Mouse (Mus musculus) midbrain, embryonic 12.5 days (tissue): ENCODE data around the gene Pou4f2. TPM values are rescaled to one million over a fixed set of nuclear protein-coding genes. Genes with fewer than 3 reads are reported as not detected.

Source experiments
- ATAC-seq: fragments of 200-750 bp; cut with Nextera tagmentation; 2 replicates; pipeline ENCODE4 v1.8.0; 2017; ENCODE audit warnings: low read depth, moderate TSS enrichment, moderate library complexity; ENCODE audit not compliant: low FRiP score
- H3K27ac ChIP-seq: fragments of 300-500 bp; sonication (generic); replicated peaks from 2 replicates; pipeline ENCODE4 v1.5.1; 2016; ENCODE audit warnings: mild to moderate bottlenecking
- H3K27me3 ChIP-seq: fragments of 300-500 bp; sonication (generic); 2 replicates; pipeline ENCODE4 v1.6.1; 2016; ENCODE audit warnings: mild to moderate bottlenecking
- H3K36me3 ChIP-seq: fragments of 300-500 bp; sonication (generic); 2 replicates; pipeline ENCODE4 v1.6.1; 2016
- H3K4me1 ChIP-seq: fragments of 300-500 bp; sonication (generic); 2 replicates; pipeline ENCODE4 v1.6.1; 2016
- H3K4me2 ChIP-seq: fragments of 300-500 bp; sonication (generic); replicated peaks from 2 replicates; pipeline ENCODE4 v1.6.1; 2016; ENCODE audit warnings: mild to moderate bottlenecking, moderate library complexity
- H3K4me3 ChIP-seq: fragments of 300-500 bp; sonication (generic); 2 replicates; pipeline ENCODE4 v1.5.1; 2016; ENCODE audit warnings: mild to moderate bottlenecking
- H3K9ac ChIP-seq: fragments of 300-500 bp; sonication (generic); replicated peaks from 2 replicates; pipeline ENCODE4 v1.6.1; 2016; ENCODE audit warnings: mild to moderate bottlenecking, moderate library complexity
- H3K9me3 ChIP-seq: fragments of 300-500 bp; sonication (generic); 2 replicates; pipeline ENCODE4 v1.6.1; 2016; ENCODE audit warnings: mild to moderate bottlenecking
- WGBS: fragments of 180-500 bp; shearing (Covaris S2); methylation state at CpG from one replicate; pipeline ENCODE4 v1.1.7; 2016; 5-methylcytosine and 5-hydroxymethylcytosine counted together
- polyA plus RNA-seq: library from polyadenylated mRNA; unstranded; fragments of >200 nt; fragmentation: Nextera tagmentation; extraction: Ambion mirVana; gene quantifications from 2 replicates; pipeline ENCODE4 v1.2.1, GENCODE M21; 2016

Pou4f2 gene
- polyA plus RNA-seq = 3.8 and 4.0 TPM in 2 replicates

GRCm38 (mm10) chr8:78436071-78436651 is at the start of gene Pou4f2:
Gene Pou4f2 (minus strand): TSS chr8:78436645.
- WGBS = under 1% methylated on average over 51 of the region's 54 CpGs
- Histone ChIP-seq H3K27me3 (peaks cover 84% of the 10 kb centered on the region), H3K4me1 (peaks cover 35% of the 10 kb centered on the region), H3K4me2 (peak within 1 kb of the TSS; percentile 78), H3K9ac (peak within 1 kb of the TSS; percentile 49), H3K4me3 (peak within 1 kb of the TSS; percentile 50), H3K27ac (peak within 1 kb of the TSS; percentile 63), H3K36me3 (no peaks in the 10 kb centered on the region), H3K9me3 (no peaks in the 10 kb centered on the region)
- peak; percentile 70 for ATAC-seq

- no peak overlapping the region for H3K4me3 ChIP-seq
- H3K36me3 ChIP-seq = no peaks in the 10 kb centered on the region
- 66% methylated on average over 6 of the region's 6 CpGs for WGBS
- no peaks in the 10 kb centered on the region for H3K27me3 ChIP-seq
- no peak overlapping the region for H3K27ac ChIP-seq
- H3K4me1 ChIP-seq = no peaks in the 10 kb centered on the region
- H3K9ac ChIP-seq = no peak overlapping the region
- no peaks in the 10 kb centered on the region for H3K9me3 ChIP-seq
- ATAC-seq = no peak
- no peak overlapping the region for H3K4me2 ChIP-seq
Observed at GRCm38 (mm10) chr8:78477051-78477829, 40.8 kb upstream of the Pou4f2 start.

DNA sequence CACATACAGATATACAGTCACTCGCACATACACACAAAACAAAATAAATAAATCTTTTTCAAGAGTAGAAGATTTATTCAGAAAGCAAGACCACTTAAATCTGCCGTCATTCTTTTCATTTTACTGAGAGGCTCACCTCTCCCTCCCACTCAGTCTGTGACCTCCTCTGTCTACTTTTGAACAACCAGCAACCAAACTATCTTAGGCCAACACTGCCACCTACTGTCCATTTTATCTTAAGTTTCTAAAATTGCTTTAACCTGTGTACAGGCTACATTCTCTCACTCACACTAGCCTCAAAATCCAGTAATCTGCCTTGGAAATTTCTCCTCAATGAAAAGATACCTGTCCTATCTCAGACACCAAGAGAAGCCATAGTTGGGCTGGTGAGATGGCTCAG is 31.4 kb upstream of the Pou4f2 start:
- H3K4me1 ChIP-seq = no peaks in the 10 kb centered on the region
- H3K36me3 ChIP-seq = no peaks in the 10 kb centered on the region
- H3K27ac ChIP-seq = no peak overlapping the region
- no peak overlapping the region for H3K4me3 ChIP-seq
- H3K4me2 ChIP-seq = no peak overlapping the region
- WGBS = 90% methylated on average over 2 of the region's 2 CpGs
- H3K27me3 ChIP-seq = no peaks in the 10 kb centered on the region
- H3K9ac ChIP-seq = no peak overlapping the region
- H3K9me3 ChIP-seq = no peaks in the 10 kb centered on the region; the same call in 1 of the 2 replicates
- no peak for ATAC-seq

DNA sequence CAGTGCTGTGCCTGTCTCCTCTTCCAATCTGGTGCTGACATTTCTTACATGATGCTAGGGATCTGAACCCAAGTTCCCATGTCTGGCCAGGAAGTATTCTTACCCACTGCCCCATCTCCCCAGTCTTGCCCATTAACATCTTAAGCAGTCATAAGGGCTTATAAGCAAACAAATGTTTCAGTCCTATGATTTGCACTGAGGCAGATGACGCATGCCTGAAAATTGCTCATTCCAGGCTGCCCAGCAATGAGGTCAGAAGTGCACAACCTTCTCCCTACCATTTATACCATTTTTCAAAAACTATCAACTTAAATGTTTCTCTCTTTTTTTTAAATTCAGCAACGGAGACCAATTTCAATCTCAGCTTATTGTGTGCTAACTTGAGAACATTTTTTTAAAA is 27.5 kb upstream of the Pou4f2 start:
- Histone ChIP-seq H3K4me1 (no peaks in the 10 kb centered on the region), H3K36me3 (no peaks in the 10 kb centered on the region), H3K4me3 (no peak overlapping the region), H3K27me3 (no peaks in the 10 kb centered on the region), H3K27ac (no peak overlapping the region), H3K9me3 (no peaks in the 10 kb centered on the region; the same call in 1 of the 2 replicates), H3K9ac (no peak overlapping the region), H3K4me2 (no peak overlapping the region)
- WGBS = 82% methylated on average over 2 of the region's 2 CpGs
- ATAC-seq = no peak

DNA sequence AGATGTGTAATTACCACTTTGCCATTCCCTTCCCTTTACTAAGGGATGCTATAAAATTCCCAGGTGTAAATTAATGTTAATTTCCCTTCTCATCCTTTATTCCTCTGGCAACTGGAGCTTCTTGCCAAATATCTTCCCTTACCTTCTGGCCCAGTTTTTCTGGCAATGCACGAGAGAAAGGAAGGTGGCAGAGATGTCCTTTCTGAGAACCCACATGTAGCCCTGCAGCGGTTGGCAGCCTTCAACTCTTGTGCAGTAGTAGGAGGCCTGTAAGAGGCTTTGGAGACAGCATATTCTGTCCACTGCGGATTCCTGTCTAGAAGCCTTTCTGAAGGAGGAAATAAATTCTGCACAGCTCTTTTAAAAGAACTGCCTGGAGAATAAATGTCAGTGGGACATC is 20.0 kb upstream of the Pou4f2 start:
- Histone ChIP-seq H3K27ac (no peak overlapping the region), H3K4me2 (no peak overlapping the region), H3K4me1 (no peaks in the 10 kb centered on the region), H3K27me3 (no peaks in the 10 kb centered on the region), H3K36me3 (no peaks in the 10 kb centered on the region), H3K9me3 (no peaks in the 10 kb centered on the region), H3K4me3 (no peak overlapping the region), H3K9ac (no peak overlapping the region)
- 79% methylated on average over 3 of the region's 3 CpGs for WGBS
- ATAC-seq = no peak

DNA sequence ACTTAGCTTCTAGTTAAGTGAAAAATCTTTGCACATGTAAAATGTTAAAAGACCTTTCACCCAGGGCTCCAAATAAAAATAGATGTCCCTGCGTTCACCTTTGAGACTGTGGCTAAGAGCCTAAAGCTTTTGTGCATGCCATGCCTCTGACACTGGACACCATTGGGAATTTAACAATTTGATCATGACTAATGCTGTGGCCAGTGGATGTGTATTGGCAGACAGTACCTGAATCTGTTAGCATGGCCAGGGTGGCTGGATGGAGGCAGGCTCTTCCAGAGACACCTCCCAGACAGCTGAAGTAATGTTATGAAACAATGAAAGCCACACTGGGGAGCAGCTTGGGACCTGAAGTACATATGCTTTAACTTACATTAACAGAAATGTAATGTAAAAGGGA is 6.3 kb upstream of the Pou4f2 start:
- Histone ChIP-seq H3K9ac (no peak overlapping the region), H3K36me3 (no peaks in the 10 kb centered on the region), H3K27ac (no peak overlapping the region), H3K9me3 (no peaks in the 10 kb centered on the region), H3K4me2 (no peak overlapping the region), H3K4me3 (no peak overlapping the region), H3K27me3 (peaks cover 49% of the 10 kb centered on the region), H3K4me1 (0 out of 2 replicates have a peak, but pooled peaks cover 3% of the 10 kb centered on the region)
- no peak for ATAC-seq
- WGBS = 80% methylated on average over 1 of the region's 1 CpGs

GRCm38 (mm10) chr8:78438121-78438520 is 1.7 kb upstream of the Pou4f2 start:
- H3K9me3 ChIP-seq = no peaks in the 10 kb centered on the region
- no peak for ATAC-seq
- peak overlapping the region; percentile 78 for H3K4me2 ChIP-seq
- H3K9ac ChIP-seq = no peak overlapping the region
- peaks cover 35% of the 10 kb centered on the region for H3K4me1 ChIP-seq
- H3K27me3 ChIP-seq = peaks cover 83% of the 10 kb centered on the region
- H3K36me3 ChIP-seq = no peaks in the 10 kb centered on the region
- H3K4me3 ChIP-seq = peak overlapping the region; percentile 50
- under 1% methylated on average over 17 of the region's 18 CpGs for WGBS
- no peak overlapping the region for H3K27ac ChIP-seq

DNA sequence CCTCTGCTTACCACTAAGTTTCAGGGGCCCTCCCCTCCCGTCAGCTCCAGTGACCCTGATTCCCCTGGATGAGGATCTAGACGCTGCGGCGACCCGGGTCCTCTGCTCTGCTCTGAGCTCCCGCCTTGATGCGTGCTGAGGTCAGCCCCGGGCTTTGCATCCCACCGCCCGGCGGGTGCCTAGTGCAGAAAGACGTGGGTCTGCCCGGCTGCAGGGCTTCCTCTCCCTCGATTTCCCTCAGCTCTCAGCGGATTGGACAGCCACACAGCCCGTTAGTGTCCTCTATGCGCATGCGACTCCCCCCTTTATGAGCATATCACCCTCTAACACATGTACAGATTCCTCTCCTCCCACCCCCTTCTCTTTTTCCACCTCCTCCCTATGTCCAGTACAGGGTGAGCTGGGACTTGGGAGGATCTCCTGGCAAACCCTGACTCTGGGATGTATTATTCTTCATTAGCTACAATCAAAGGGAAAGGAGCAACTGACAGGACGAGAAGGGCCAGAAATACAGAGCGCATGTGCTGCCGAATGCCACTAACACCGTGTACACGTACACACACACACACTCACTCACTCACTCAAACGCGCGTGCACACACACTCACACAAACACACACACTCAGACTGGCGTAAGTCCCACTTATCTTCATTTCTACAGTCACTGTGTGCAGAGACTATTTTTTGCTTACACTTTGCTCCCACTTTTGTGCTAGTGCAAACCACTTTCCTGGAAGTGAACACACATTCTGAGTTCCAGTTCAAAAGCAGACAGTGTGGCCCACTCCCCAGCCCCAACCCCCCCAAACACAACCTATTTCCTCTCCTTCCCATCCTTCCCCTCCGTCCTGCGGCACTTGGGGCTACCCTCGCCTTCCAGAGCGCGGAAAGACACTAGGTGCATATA is 948 bp upstream of the Pou4f2 start:
- H3K27me3 ChIP-seq = peaks cover 86% of the 10 kb centered on the region
- no peaks in the 10 kb centered on the region for H3K36me3 ChIP-seq
- peak overlapping the region; percentile 50 for H3K4me3 ChIP-seq
- peak overlapping the region; percentile 78 for H3K4me2 ChIP-seq
- WGBS = 2% methylated on average over 32 of the region's 32 CpGs
- H3K27ac ChIP-seq = peak overlapping the region; percentile 15; the same call in 1 of the 2 replicates
- H3K9ac ChIP-seq = no peak overlapping the region
- peak; percentile 47 for ATAC-seq
- H3K9me3 ChIP-seq = no peaks in the 10 kb centered on the region
- peaks cover 35% of the 10 kb centered on the region for H3K4me1 ChIP-seq

DNA sequence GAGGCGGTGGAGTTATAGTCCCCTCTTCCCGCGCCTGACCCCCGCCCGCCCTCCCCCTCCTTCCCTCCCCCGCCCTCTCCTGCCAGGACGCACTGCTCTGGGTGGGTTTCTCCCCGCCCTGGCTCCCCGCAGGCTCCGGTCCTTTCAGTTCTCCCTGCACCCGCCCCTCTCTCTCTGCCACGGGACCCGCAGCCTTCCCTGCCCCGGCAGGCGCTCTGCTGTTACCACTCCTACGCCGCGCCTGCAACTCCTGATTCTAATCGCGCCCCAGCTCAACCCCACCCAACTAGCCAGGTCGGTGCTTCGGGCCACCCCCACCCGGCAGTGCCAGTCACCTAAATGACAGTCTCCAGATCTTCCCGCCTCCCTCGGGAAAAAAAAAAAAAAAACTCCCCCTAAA is 216 bp upstream of the Pou4f2 start:
- H3K36me3 ChIP-seq = no peaks in the 10 kb centered on the region
- H3K4me1 ChIP-seq = peaks cover 35% of the 10 kb centered on the region
- H3K4me3 ChIP-seq = peak overlapping the region; percentile 50
- H3K27me3 ChIP-seq = peaks cover 85% of the 10 kb centered on the region
- WGBS = under 1% methylated on average over 19 of the region's 25 CpGs
- peak; percentile 34 for ATAC-seq
- H3K9ac ChIP-seq = peak overlapping the region; percentile 49
- H3K4me2 ChIP-seq = peak overlapping the region; percentile 78
- peak overlapping the region; percentile 63 for H3K27ac ChIP-seq
- H3K9me3 ChIP-seq = no peaks in the 10 kb centered on the region

GRCm38 (mm10) chr8:78435624-78435960 is 853 bp downstream of the Pou4f2 start:
- no peak for ATAC-seq
- H3K27me3 ChIP-seq = peaks cover 80% of the 10 kb centered on the region
- H3K4me3 ChIP-seq = peak overlapping the region; percentile 50
- H3K4me1 ChIP-seq = peaks cover 35% of the 10 kb centered on the region
- H3K9me3 ChIP-seq = no peaks in the 10 kb centered on the region
- no peaks in the 10 kb centered on the region for H3K36me3 ChIP-seq
- WGBS = under 1% methylated on average over 18 of the region's 18 CpGs
- H3K9ac ChIP-seq = no peak overlapping the region
- H3K27ac ChIP-seq = peak overlapping the region; percentile 42; the same call in 1 of the 2 replicates
- peak overlapping the region; percentile 78 for H3K4me2 ChIP-seq

GRCm38 (mm10) chr8:78434823-78435623 is 1.4 kb downstream of the Pou4f2 start:
- under 1% methylated on average over 62 of the region's 62 CpGs for WGBS
- ATAC-seq = 0 out of 2 replicates have a peak, but pooled peaks have one; percentile 10
- no peaks in the 10 kb centered on the region for H3K36me3 ChIP-seq
- peak overlapping the region; percentile 42; the same call in 1 of the 2 replicates for H3K27ac ChIP-seq
- H3K9me3 ChIP-seq = no peaks in the 10 kb centered on the region
- no peak overlapping the region for H3K9ac ChIP-seq
- H3K4me3 ChIP-seq = peak overlapping the region; percentile 50
- peak overlapping the region; percentile 78 for H3K4me2 ChIP-seq
- peaks cover 35% of the 10 kb centered on the region for H3K4me1 ChIP-seq
- H3K27me3 ChIP-seq = peaks cover 75% of the 10 kb centered on the region
